In the genomic region with DNA sequence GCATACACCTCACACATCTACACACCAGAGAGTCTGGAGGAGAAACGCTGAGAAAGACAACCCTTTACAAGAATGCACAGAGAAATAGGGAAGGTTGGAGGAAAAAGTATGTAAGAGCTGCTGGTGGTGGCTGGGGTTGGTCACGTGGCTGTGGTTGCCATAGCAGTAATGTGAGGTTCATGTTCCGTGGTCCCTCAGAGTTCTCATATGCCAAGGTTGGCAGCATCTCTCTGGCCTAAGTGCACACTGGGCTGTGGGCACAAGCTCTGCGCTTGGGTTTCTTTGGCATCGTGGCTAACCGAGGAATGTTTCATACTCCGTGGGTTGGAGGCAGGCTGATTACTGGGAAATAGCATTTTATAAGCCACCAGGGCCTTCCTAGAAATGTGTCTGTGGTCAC, we compare ENCODE assay signal across 38 mouse cellular contexts. TPM values are rescaled to one million over a fixed set of nuclear protein-coding genes. Genes with fewer than 3 reads are reported as not detected.
DNase-seq lines count a peak whose midpoint lies in the region; ATAC-seq and TF ChIP-seq lines count a peak whose summit lies in the region.
"Had no signal": no experiment of that assay in that cellular context is flagged by ENCODE, and none has a peak within 500 bp of the region (broad histone marks: within the 10 kb centered on the region; RNA-seq: fewer than 3 reads in every experiment).

No protein-coding gene starts in this region.

- H3K79me2 ChIP-seq in CH12.LX (replicated peaks; ENCODE audit: control insufficient read depth, extremely low read depth, insufficient read depth, poor library complexity, severe bottlenecking): no peaks in the 10 kb centered on the region

- in situ Hi-C loops in CH12.LX (cut with MboI; ENCODE audit: low pct_ligation_motif_present, low pct_unique_long_range_greater_than_20kb, low sequenced_read_pairs): loop anchor here (5.0 kb wide), 1 partner anchor 94 kb away; no protein-coding TSS in a partner anchor

- intact Hi-C loops in left cerebral cortex, postnatal 36 days (cut with DNase I): no loop called here

- dilution Hi-C loops in CH12.LX (cut with MboI; ENCODE audit: extremely low pct_ligation_motif_present, extremely low pct_unique_long_range_greater_than_20kb, low sequenced_read_pairs): no loop called here

- peaks cover 16% of the 10 kb centered on the region; the same call in 1 of the 2 replicates for H3K4me1 ChIP-seq in embryonic facial prominence, embryonic 13.5 days
- H3K4me1 ChIP-seq in embryonic facial prominence, embryonic 10.5 days: peaks cover 3% of the 10 kb centered on the region; the same call in 1 of the 2 replicates
- peaks cover 0 to 4% of the 10 kb centered on the region in 2 experiments; a peak in 1 of 4 replicates for H3K4me1 ChIP-seq in CH12.LX (ENCODE audit: control insufficient read depth in 1 of 2, insufficient read depth in 2 of 2)
- H3K4me1 ChIP-seq: embryonic facial prominence, embryonic 12.5 days; forebrain, embryonic 15.5 days; liver, embryonic 15.5 days; midbrain, embryonic 10.5 days; neural tube, embryonic 13.5 days had no signal

- no peak for DNase-seq in embryonic facial prominence, embryonic 10.5 days (ENCODE audit: low spot score)
- DNase-seq in 3134 (ENCODE audit: extremely low read depth, insufficient read length, low spot score): peak; percentile 80
- no peak for DNase-seq in CH12.LX (ENCODE audit: extremely low read depth)
- peak; percentile 84 for DNase-seq in fibroblast of lung, adult 2 months (ENCODE audit: low read depth)
- DNase-seq in lung, postnatal 14 days: no peak
- DNase-seq in left cerebral cortex, postnatal 36 days (ENCODE audit: low spot score in 2 of 2): no peak
- DNase-seq: adrenal gland, postnatal 25 days; B cell, adult 2 months; cerebellum, adult 11-12 months; cerebellum, postnatal 25 days; heart, postnatal 14 days; kidney, adult 18-20 months; kidney, postnatal 25 days; left cerebral cortex, postnatal 4 days; liver; lung, embryonic 14.5 days; right cerebral cortex, postnatal 4 days had no signal

- TF ChIP-seq POLR2A in CH12.LX (IDR thresholded peaks at IDR 0.05; ENCODE audit: low read depth, low read length): no peak

- no peak overlapping the region for H3K4me2 ChIP-seq in embryonic facial prominence, embryonic 13.5 days
- H3K4me2 ChIP-seq in CH12.LX (ENCODE audit: insufficient read depth, low read depth, poor library complexity, severe bottlenecking): no peak overlapping the region
- H3K4me2 ChIP-seq: embryonic facial prominence, embryonic 12.5 days; forebrain, embryonic 15.5 days; kidney, embryonic 15.5 days; liver, embryonic 15.5 days; lung, embryonic 14.5 days; neural tube, embryonic 13.5 days had no signal

- H3K9me3 ChIP-seq in embryonic facial prominence, embryonic 13.5 days: no peaks in the 10 kb centered on the region
- H3K9me3 ChIP-seq in embryonic facial prominence, embryonic 10.5 days: no peaks in the 10 kb centered on the region
- H3K9me3 ChIP-seq in CH12.LX (replicated peaks; ENCODE audit: low read length): no peaks in the 10 kb centered on the region
- H3K9me3 ChIP-seq: embryonic facial prominence, embryonic 12.5 days; forebrain, embryonic 15.5 days; hindbrain, embryonic 10.5 days; kidney, embryonic 15.5 days; liver, embryonic 15.5 days; midbrain, embryonic 10.5 days; neural tube, embryonic 13.5 days had no signal

- H3K27ac ChIP-seq in embryonic facial prominence, embryonic 13.5 days: peak overlapping the region; percentile 64; the same call in 1 of the 2 replicates
- H3K27ac ChIP-seq in embryonic facial prominence, embryonic 10.5 days (replicated peaks): no peak overlapping the region
- no peak overlapping the region for H3K27ac ChIP-seq in CH12.LX (ENCODE audit: insufficient read depth, low read depth)
- H3K27ac ChIP-seq: embryonic facial prominence, embryonic 12.5 days; forebrain, embryonic 15.5 days; hindbrain, embryonic 10.5 days; kidney, embryonic 15.5 days; layer of hippocampus, adult 2 months; left cerebral cortex, adult 2 months; liver, embryonic 15.5 days; midbrain, embryonic 10.5 days; neural tube, embryonic 13.5 days had no signal

- ATAC-seq in embryonic facial prominence, embryonic 13.5 days (ENCODE audit: insufficient number of reproducible peaks, insufficient read depth, low FRiP score, low TSS enrichment, low read depth): no peak
- ATAC-seq: forebrain, embryonic 15.5 days; hindbrain, embryonic 16.5 days had no signal

- no peaks in the 10 kb centered on the region for H3K27me3 ChIP-seq in embryonic facial prominence, embryonic 13.5 days
- 0 out of 2 replicates have a peak, but pooled peaks cover 6% of the 10 kb centered on the region for H3K27me3 ChIP-seq in embryonic facial prominence, embryonic 10.5 days (replicated peaks; ENCODE audit: low read depth, poor library complexity, severe bottlenecking)
- H3K27me3 ChIP-seq in CH12.LX (replicated peaks): peaks cover 93% of the 10 kb centered on the region
- H3K27me3 ChIP-seq: embryonic facial prominence, embryonic 12.5 days; forebrain, embryonic 15.5 days; kidney, embryonic 15.5 days; liver, embryonic 15.5 days; neural tube, embryonic 13.5 days had no signal

- no peak for TF ChIP-seq EP300 in CH12.LX (IDR thresholded peaks at IDR 0.05; ENCODE audit: low read length)

- H3K9ac ChIP-seq in embryonic facial prominence, embryonic 13.5 days: no peak overlapping the region
- H3K9ac ChIP-seq in CH12.LX (ENCODE audit: insufficient read depth, low read depth): no peak overlapping the region
- H3K9ac ChIP-seq: embryonic facial prominence, embryonic 12.5 days; forebrain, embryonic 15.5 days; kidney, embryonic 15.5 days; liver, embryonic 15.5 days; lung, embryonic 14.5 days; neural tube, embryonic 13.5 days had no signal

- H3K4me3 ChIP-seq in embryonic facial prominence, embryonic 13.5 days: no peak overlapping the region
- H3K4me3 ChIP-seq in embryonic facial prominence, embryonic 10.5 days: no peak overlapping the region
- H3K4me3 ChIP-seq in CH12.LX (replicated peaks in 1 of 3; ENCODE audit: low read depth in 2 of 3, low read length in 2 of 3, poor library complexity in 1 of 3): no peak overlapping the region
- H3K4me3 ChIP-seq: embryonic facial prominence, embryonic 12.5 days; forebrain, embryonic 15.5 days; hindbrain, embryonic 10.5 days; kidney, embryonic 15.5 days; layer of hippocampus, adult 2 months; left cerebral cortex, adult 2 months; liver, embryonic 15.5 days; midbrain, embryonic 10.5 days; neural tube, embryonic 13.5 days had no signal

- no peak for TF ChIP-seq CTCF in CH12.LX (conservative IDR thresholded peaks at IDR 0.05 in 1 of 2, IDR thresholded peaks at IDR 0.05 in 1 of 2; ENCODE audit: low read depth in 2 of 2, low read length in 2 of 2)

- 78% methylated on average over 7 of the region's 7 CpGs for WGBS in embryonic facial prominence, embryonic 13.5 days
- WGBS in embryonic facial prominence, embryonic 10.5 days: 92% methylated on average over 7 of the region's 7 CpGs

- H3K36me3 ChIP-seq in embryonic facial prominence, embryonic 13.5 days: peaks cover 90% of the 10 kb centered on the region
- peaks cover 3% of the 10 kb centered on the region for H3K36me3 ChIP-seq in embryonic facial prominence, embryonic 10.5 days (replicated peaks)
- no peaks in the 10 kb centered on the region for H3K36me3 ChIP-seq in CH12.LX (replicated peaks in 1 of 2; ENCODE audit: control insufficient read depth in 1 of 2, insufficient read depth in 1 of 2, low read length in 1 of 2)
- H3K36me3 ChIP-seq: forebrain, embryonic 15.5 days; hindbrain, embryonic 10.5 days; midbrain, embryonic 10.5 days; neural tube, embryonic 13.5 days had no signal

- no peak for TF ChIP-seq RAD21 in CH12.LX (IDR thresholded peaks at IDR 0.05; ENCODE audit: low read depth, low read length)

TF ChIP-seq in CH12.LX, 34 proteins besides CTCF, POLR2A, EP300 and RAD21:
- TF ChIP-seq HCFC1 (IDR thresholded peaks at IDR 0.05; ENCODE audit: low read depth, low read length): no peak
- TF ChIP-seq MXI1 (IDR thresholded peaks at IDR 0.05; ENCODE audit: low read depth, low read length): no peak
- TF ChIP-seq USF1 (IDR thresholded peaks at IDR 0.05; ENCODE audit: low read depth, low read length): 0 out of 2 replicates have a peak, but pooled peaks have one; percentile 8
- no peak for TF ChIP-seq BHLHE40 (IDR thresholded peaks at IDR 0.05; ENCODE audit: low read depth, low read length)
TF ChIP-seq in CH12.LX: peak in this region for 1.

RNA-seq across cellular contexts. Expression of a gene that starts 32.9 kb away (rescaled TPM):
- polyA plus RNA-seq in embryonic facial prominence, embryonic 13.5 days (2015; fragmentation: Nextera tagmentation; extraction: Ambion mirVana): not detected in 2 replicates
- not detected in 2 replicates for polyA plus RNA-seq in embryonic facial prominence, embryonic 10.5 days (2016; fragmentation: Nextera tagmentation; extraction: Ambion mirVana)
- total RNA-seq in CH12.LX (2012; rRNA removed) (not detected in 2 replicates), CH12.LX (2014; rRNA removed) (not detected in 2 replicates)
- not detected in 2 replicates for polyA plus RNA-seq in CH12.LX (2012; ENCODE audit: insufficient read length, low read depth)
- not detected for total RNA-seq in left cerebral cortex, postnatal 36 days (2021)
- total RNA-seq: layer of hippocampus, adult 2 months; layer of hippocampus, postnatal 14 days; left cerebral cortex, adult 2 months; left cerebral cortex, postnatal 4 days; MEL; midbrain, postnatal 0 days had no signal
- polyA plus RNA-seq: embryonic facial prominence, embryonic 12.5 days; forebrain, embryonic 15.5 days; heart, embryonic 14.5 days; hindbrain, embryonic 10.5 days; hindbrain, embryonic 16.5 days; intestine, embryonic 14.5 days; kidney, embryonic 15.5 days; lung, embryonic 14.5 days; midbrain, embryonic 10.5 days; midbrain, postnatal 0 days; neural tube, embryonic 13.5 days; stomach, embryonic 14.5 days had no signal

RNA-seq across cellular contexts. Expression of a gene that starts 44.5 kb away (rescaled TPM):
- polyA plus RNA-seq in embryonic facial prominence, embryonic 13.5 days (2015; fragmentation: Nextera tagmentation; extraction: Ambion mirVana): not detected in 2 replicates
- polyA plus RNA-seq in embryonic facial prominence, embryonic 10.5 days (2016; fragmentation: Nextera tagmentation; extraction: Ambion mirVana): not detected in 2 replicates
- total RNA-seq in CH12.LX (2012; rRNA removed) (not detected in 2 replicates), CH12.LX (2014; rRNA removed) (not detected in 2 replicates)
- polyA plus RNA-seq in CH12.LX (2012; ENCODE audit: insufficient read length, low read depth): 0.30 and 0.33 TPM in 2 replicates
- not detected for total RNA-seq in left cerebral cortex, postnatal 36 days (2021)
- total RNA-seq: gastrocnemius, adult 18-20 months; gastrocnemius, postnatal 4 days; layer of hippocampus, adult 2 months; layer of hippocampus, postnatal 14 days; left cerebral cortex, adult 2 months; left cerebral cortex, postnatal 4 days; megakaryocyte progenitor cell, adult 5-6 weeks; MEL; midbrain, postnatal 0 days had no signal
- polyA plus RNA-seq: embryonic facial prominence, embryonic 12.5 days; forebrain, embryonic 15.5 days; frontal cortex, adult 2 months; heart, embryonic 14.5 days; hindbrain, embryonic 10.5 days; hindbrain, embryonic 16.5 days; intestine, embryonic 14.5 days; kidney, embryonic 15.5 days; liver, embryonic 15.5 days; lung, embryonic 14.5 days; midbrain, embryonic 10.5 days; midbrain, postnatal 0 days; neural tube, embryonic 13.5 days; stomach, embryonic 14.5 days had no signal

RNA-seq across cellular contexts. Expression of a gene that starts 50.8 kb away (rescaled TPM):
- polyA plus RNA-seq in embryonic facial prominence, embryonic 13.5 days (2015; fragmentation: Nextera tagmentation; extraction: Ambion mirVana): not detected in 2 replicates
- polyA plus RNA-seq in embryonic facial prominence, embryonic 10.5 days (2016; fragmentation: Nextera tagmentation; extraction: Ambion mirVana): not detected in 2 replicates
- total RNA-seq in CH12.LX (2012; rRNA removed) (not detected in 2 replicates), CH12.LX (2014; rRNA removed) (not detected in 2 replicates)
- polyA plus RNA-seq in CH12.LX (2012; ENCODE audit: insufficient read length, low read depth): 0.53 TPM in 1 of 2 replicates, not detected in the other
- total RNA-seq in left cerebral cortex, postnatal 36 days (2021): not detected
- total RNA-seq: gastrocnemius, postnatal 4 days; layer of hippocampus, adult 2 months; layer of hippocampus, postnatal 14 days; left cerebral cortex, adult 2 months; left cerebral cortex, postnatal 4 days; megakaryocyte progenitor cell, adult 5-6 weeks; MEL; midbrain, postnatal 0 days had no signal
- polyA plus RNA-seq: embryonic facial prominence, embryonic 12.5 days; forebrain, embryonic 15.5 days; frontal cortex, adult 2 months; heart, embryonic 14.5 days; hindbrain, embryonic 10.5 days; hindbrain, embryonic 16.5 days; intestine, embryonic 14.5 days; kidney, embryonic 15.5 days; liver, embryonic 15.5 days; lung, embryonic 14.5 days; midbrain, embryonic 10.5 days; midbrain, postnatal 0 days; neural tube, embryonic 13.5 days; stomach, embryonic 14.5 days had no signal

Comparison
In these comparisons a context has a peak if more than half of its experiments do, and no peak if none do; other contexts are left out.
1. DNase-seq: peak in 3134 (single experiment) and fibroblast of lung, adult 2 months (single experiment); none in embryonic facial prominence, embryonic 10.5 days (single experiment), CH12.LX (single experiment), lung, postnatal 14 days (single experiment) and left cerebral cortex, postnatal 36 days (0 of 2).